Comparison of ENCODE assay signal across 10 mouse cellular contexts in the genomic region with DNA sequence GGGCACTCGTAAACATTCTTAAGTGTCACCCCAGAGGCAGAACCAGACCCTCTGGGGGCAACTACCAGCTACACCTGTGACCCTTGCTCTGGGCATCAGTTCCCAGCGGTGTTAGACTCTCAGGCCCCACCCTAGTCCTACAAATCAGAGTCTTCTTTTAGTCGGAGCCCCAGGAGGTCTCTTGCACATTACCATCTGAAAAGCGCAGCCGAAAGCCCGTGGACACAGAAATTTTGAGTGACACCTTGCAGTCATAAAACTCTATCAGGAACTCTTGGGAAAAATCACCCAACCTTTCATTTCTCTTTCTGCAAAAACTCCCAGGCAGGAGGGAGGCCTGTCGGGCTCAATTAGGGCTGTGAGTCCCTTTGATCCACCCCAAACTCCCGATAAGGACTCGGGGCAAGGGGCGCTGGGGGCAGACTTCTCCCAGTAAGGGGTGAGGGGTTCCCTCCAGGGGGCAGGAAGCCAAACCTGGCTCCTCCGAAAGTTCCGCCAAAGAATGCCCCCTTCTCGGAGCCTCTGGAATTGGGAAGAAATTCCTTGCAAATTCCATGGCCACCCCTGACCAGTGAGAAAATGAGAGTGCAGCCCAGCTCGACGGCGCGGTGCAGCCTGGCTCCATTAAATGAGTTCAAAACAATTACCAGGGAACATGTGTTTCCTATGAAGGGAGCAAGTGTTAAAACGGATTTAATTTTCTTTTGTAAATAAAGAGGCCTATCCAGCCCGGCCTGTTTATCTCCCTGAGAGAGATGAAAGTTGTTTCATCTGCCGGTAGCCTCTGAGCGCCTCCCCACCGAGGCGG.
A peak's percentile ranks its signal among the peaks of the same experiment; 100 is the strongest.
DNase-seq lines count a peak whose midpoint lies in the region; ATAC-seq and TF ChIP-seq lines count a peak whose summit lies in the region.
"Had no signal": no experiment of that assay in that cellular context is flagged by ENCODE, and none has a peak within 500 bp of the region (broad histone marks: within the 10 kb centered on the region; RNA-seq: fewer than 3 reads in every experiment).

No protein-coding gene starts in this region.

- no peak for ATAC-seq in forebrain, embryonic 13.5 days
- no peak for ATAC-seq in forebrain, embryonic 14.5 days
- ATAC-seq in kidney, postnatal 0 days (replicated peaks; ENCODE audit: low FRiP score, low read depth), result no peak
- ATAC-seq in embryonic facial prominence, embryonic 13.5 days (ENCODE audit: insufficient number of reproducible peaks, insufficient read depth, low FRiP score, low TSS enrichment, low read depth), result peak; percentile 56; the same call in 1 of the 2 replicates
- no peak for ATAC-seq in midbrain, embryonic 14.5 days (ENCODE audit: low FRiP score, low TSS enrichment)

- TF ChIP-seq CTCF in kidney, postnatal 0 days (IDR thresholded peaks at IDR 0.05; ENCODE audit: low read depth), result no peak

- 4% methylated on average over 23 of the region's 23 CpGs for WGBS in forebrain, embryonic 13.5 days
- WGBS in forebrain, embryonic 14.5 days, result 5% methylated on average over 23 of the region's 23 CpGs
- WGBS in kidney, postnatal 0 days, result 6% methylated on average over 23 of the region's 23 CpGs
- WGBS in embryonic facial prominence, embryonic 13.5 days, result 4% methylated on average over 23 of the region's 23 CpGs
- WGBS in midbrain, embryonic 14.5 days, result 7% methylated on average over 23 of the region's 23 CpGs

- H3K9me3 ChIP-seq in forebrain, embryonic 13.5 days (replicated peaks), result no peaks in the 10 kb centered on the region
- no peaks in the 10 kb centered on the region for H3K9me3 ChIP-seq in forebrain, embryonic 14.5 days (replicated peaks; ENCODE audit: control insufficient read depth, low read length)
- H3K9me3 ChIP-seq in kidney, postnatal 0 days (replicated peaks; ENCODE audit: low read length), result no peaks in the 10 kb centered on the region
- no peaks in the 10 kb centered on the region for H3K9me3 ChIP-seq in embryonic facial prominence, embryonic 13.5 days
- no peaks in the 10 kb centered on the region for H3K9me3 ChIP-seq in midbrain, embryonic 14.5 days (ENCODE audit: control insufficient read depth, low read length)

- H3K4me3 ChIP-seq in forebrain, embryonic 13.5 days, result no peak overlapping the region
- H3K4me3 ChIP-seq in forebrain, embryonic 14.5 days (ENCODE audit: low read depth, low read length), result no peak overlapping the region
- 0 out of 2 replicates have a peak overlapping the region, but pooled peaks have one; percentile 11 for H3K4me3 ChIP-seq in kidney, postnatal 0 days (replicated peaks; ENCODE audit: low read depth, low read length)
- H3K4me3 ChIP-seq in embryonic facial prominence, embryonic 13.5 days, result 0 out of 2 replicates have a peak overlapping the region, but pooled peaks have one; percentile 6
- no peak overlapping the region for H3K4me3 ChIP-seq in midbrain, embryonic 14.5 days (replicated peaks; ENCODE audit: low read depth, low read length)
- H3K4me3 ChIP-seq: megakaryocyte, embryonic 14.5 days had no signal

- H3K27ac ChIP-seq in forebrain, embryonic 13.5 days, result no peak overlapping the region
- no peak overlapping the region for H3K27ac ChIP-seq in forebrain, embryonic 14.5 days (ENCODE audit: low read depth, low read length)
- H3K27ac ChIP-seq in kidney, postnatal 0 days, result no peak overlapping the region
- peak overlapping the region; percentile 66; the same call in 1 of the 2 replicates for H3K27ac ChIP-seq in embryonic facial prominence, embryonic 13.5 days
- H3K27ac ChIP-seq in midbrain, embryonic 14.5 days (replicated peaks; ENCODE audit: low read depth, low read length), result no peak overlapping the region

- H3K4me1 ChIP-seq in forebrain, embryonic 13.5 days, result peaks cover 7% of the 10 kb centered on the region; the same call in 1 of the 2 replicates
- no peaks in the 10 kb centered on the region for H3K4me1 ChIP-seq in forebrain, embryonic 14.5 days (ENCODE audit: control insufficient read depth, insufficient read depth, low read length)
- 0 out of 2 replicates have a peak, but pooled peaks cover 3% of the 10 kb centered on the region for H3K4me1 ChIP-seq in kidney, postnatal 0 days (replicated peaks; ENCODE audit: insufficient read depth, low read length)
- H3K4me1 ChIP-seq in embryonic facial prominence, embryonic 13.5 days, result peaks cover 61% of the 10 kb centered on the region
- peaks cover 7% of the 10 kb centered on the region; the same call in 1 of the 2 replicates for H3K4me1 ChIP-seq in midbrain, embryonic 14.5 days (ENCODE audit: control insufficient read depth, insufficient read depth, low read length)

- no peak overlapping the region for H3K9ac ChIP-seq in forebrain, embryonic 13.5 days
- H3K9ac ChIP-seq in forebrain, embryonic 14.5 days (ENCODE audit: low read length), result no peak overlapping the region
- H3K9ac ChIP-seq in kidney, postnatal 0 days (ENCODE audit: low read depth, low read length), result no peak overlapping the region
- no peak overlapping the region for H3K9ac ChIP-seq in embryonic facial prominence, embryonic 13.5 days
- H3K9ac ChIP-seq in midbrain, embryonic 14.5 days (replicated peaks; ENCODE audit: low read length), result no peak overlapping the region

- H3K27me3 ChIP-seq in forebrain, embryonic 13.5 days, result peaks cover 81% of the 10 kb centered on the region
- peaks cover 35% of the 10 kb centered on the region for H3K27me3 ChIP-seq in forebrain, embryonic 14.5 days (replicated peaks; ENCODE audit: control insufficient read depth, insufficient read depth, low read length)
- H3K27me3 ChIP-seq in kidney, postnatal 0 days (ENCODE audit: insufficient read depth, low read length), result peaks cover 14% of the 10 kb centered on the region
- peaks cover 33% of the 10 kb centered on the region for H3K27me3 ChIP-seq in embryonic facial prominence, embryonic 13.5 days
- H3K27me3 ChIP-seq in midbrain, embryonic 14.5 days (ENCODE audit: control insufficient read depth, insufficient read depth, low read length), result peaks cover 18% of the 10 kb centered on the region; the same call in 1 of the 2 replicates

- no peak for DNase-seq in forebrain, embryonic 14.5 days (ENCODE audit: low spot score)
- DNase-seq in kidney, postnatal 0 days (ENCODE audit: low spot score), result peak; percentile 16
- no peak for DNase-seq in kidney, adult 18-20 months
- DNase-seq in midbrain, embryonic 14.5 days, result peak; percentile 49
- DNase-seq in spleen, postnatal 4 days (ENCODE audit: low spot score in 2 of 2), result no peak
- no peak for DNase-seq in testis, postnatal 10 days (ENCODE audit: low spot score)
- DNase-seq: B cell, adult 2 months had no signal

- no peaks in the 10 kb centered on the region for H3K36me3 ChIP-seq in forebrain, embryonic 13.5 days (ENCODE audit: poor library complexity, severe bottlenecking)
- no peaks in the 10 kb centered on the region for H3K36me3 ChIP-seq in forebrain, embryonic 14.5 days (ENCODE audit: control insufficient read depth, insufficient read depth, low read length)
- no peaks in the 10 kb centered on the region for H3K36me3 ChIP-seq in kidney, postnatal 0 days (ENCODE audit: insufficient read depth, low read length)
- H3K36me3 ChIP-seq in embryonic facial prominence, embryonic 13.5 days, result no peaks in the 10 kb centered on the region
- H3K36me3 ChIP-seq in midbrain, embryonic 14.5 days (ENCODE audit: control insufficient read depth, insufficient read depth, low read length), result no peaks in the 10 kb centered on the region

- H3K4me2 ChIP-seq in forebrain, embryonic 13.5 days, result peak overlapping the region; percentile 2; the same call in 1 of the 2 replicates
- no peak overlapping the region for H3K4me2 ChIP-seq in forebrain, embryonic 14.5 days (ENCODE audit: low read length)
- peak overlapping the region; percentile 26 for H3K4me2 ChIP-seq in kidney, postnatal 0 days (ENCODE audit: low read length)
- peak overlapping the region; percentile 53 for H3K4me2 ChIP-seq in embryonic facial prominence, embryonic 13.5 days
- H3K4me2 ChIP-seq in midbrain, embryonic 14.5 days (ENCODE audit: low read length), result no peak overlapping the region

Comparison
In these comparisons a context has a peak if more than half of its experiments do, and no peak if none do; other contexts are left out.
1. H3K4me2 ChIP-seq: peak in forebrain, embryonic 13.5 days (single experiment), kidney, postnatal 0 days (single experiment) and embryonic facial prominence, embryonic 13.5 days (single experiment); none in forebrain, embryonic 14.5 days (single experiment) and midbrain, embryonic 14.5 days (single experiment).
2. DNase-seq: peak in kidney, postnatal 0 days (single experiment) and midbrain, embryonic 14.5 days (single experiment); none in forebrain, embryonic 14.5 days (single experiment), kidney, adult 18-20 months (single experiment), spleen, postnatal 4 days (0 of 2) and testis, postnatal 10 days (single experiment).
3. H3K4me3 ChIP-seq: peak in kidney, postnatal 0 days (single experiment) and embryonic facial prominence, embryonic 13.5 days (single experiment); none in forebrain, embryonic 13.5 days (single experiment), forebrain, embryonic 14.5 days (single experiment) and midbrain, embryonic 14.5 days (single experiment).